Mouse (Mus musculus): ENCODE measurements around the gene Sh3pxd2a.

DNA sequence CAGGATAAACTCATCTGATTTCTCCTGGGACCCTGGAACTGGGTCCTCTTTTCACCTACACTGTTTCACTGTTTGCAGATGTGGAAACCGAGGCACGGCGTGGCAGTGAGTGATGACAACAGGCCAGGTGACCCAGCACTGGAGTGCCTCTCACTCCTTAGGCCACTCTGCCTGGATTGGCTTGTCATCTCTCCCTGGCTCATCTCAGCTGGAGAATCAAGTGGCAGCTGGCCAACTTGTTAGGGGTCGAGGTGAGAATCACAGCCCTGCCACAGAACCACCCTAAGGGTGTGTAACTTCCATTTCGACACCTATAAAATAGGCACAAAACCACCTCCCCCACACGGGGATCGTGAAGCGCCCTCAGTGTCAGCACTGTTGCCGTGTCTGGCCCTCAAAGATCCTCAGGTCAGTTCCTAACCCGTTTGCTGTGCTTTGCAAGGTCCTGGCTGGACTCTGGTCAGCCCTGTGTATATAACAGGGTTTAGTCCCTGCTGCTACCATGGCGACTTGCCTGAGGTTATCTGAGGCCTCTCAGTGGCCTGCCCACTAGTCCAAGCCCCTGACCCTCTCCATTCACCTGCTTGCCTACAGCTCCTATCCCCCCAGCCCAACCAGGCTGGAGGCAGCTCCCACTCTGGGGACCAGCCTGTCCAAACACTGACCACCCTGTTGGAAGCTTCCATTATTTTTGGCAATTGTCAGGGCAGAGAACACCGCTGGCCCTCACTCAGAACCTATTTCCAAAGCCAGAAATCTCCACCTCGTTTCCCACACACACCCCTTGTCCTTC lies 6.3 kb downstream of the Sh3pxd2a start:
- TF ChIP-seq POLR2A (IDR thresholded peaks at IDR 0.05; ENCODE audit: control insufficient read depth in 1 of 2, insufficient read depth in 1 of 2, low read depth in 1 of 2, low read length in 2 of 2, poor library complexity in 1 of 2) (no peak), USF1 (IDR thresholded peaks at IDR 0.05; ENCODE audit: low read depth, low read length) (no peak), POLR2AphosphoS5 (IDR thresholded peaks at IDR 0.05; ENCODE audit: borderline replicate concordance, low read depth, low read length) (no peak), CTCF (IDR thresholded peaks at IDR 0.05 in 2 of 3, conservative IDR thresholded peaks at IDR 0.05 in 1 of 3; ENCODE audit: control insufficient read depth in 1 of 3, insufficient read depth in 1 of 3, low read depth in 2 of 3, low read length in 3 of 3, poor library complexity in 1 of 3, severe bottlenecking in 1 of 3) (no peak), RAD21 (IDR thresholded peaks at IDR 0.05; ENCODE audit: low read depth, low read length) (no peak), GATA1 (IDR thresholded peaks at IDR 0.05; ENCODE audit: low read depth, low read length) (no peak), MXI1 (IDR thresholded peaks at IDR 0.05; ENCODE audit: low read depth, low read length) (no peak), E2F4 (IDR thresholded peaks at IDR 0.05; ENCODE audit: borderline replicate concordance, low read depth, low read length) (no peak), EP300 (IDR thresholded peaks at IDR 0.05; ENCODE audit: low read depth in 1 of 2, low read length in 2 of 2) (no peak), MYC (IDR thresholded peaks at IDR 0.05; ENCODE audit: low read depth, low read length) (no peak), TAL1 (IDR thresholded peaks at IDR 0.05; ENCODE audit: low read length) (no peak), ZNF384 (IDR thresholded peaks at IDR 0.05; ENCODE audit: low read depth, low read length) (no peak), TBP (IDR thresholded peaks at IDR 0.05; ENCODE audit: low read depth, low read length) (no peak), MAX (IDR thresholded peaks at IDR 0.05; ENCODE audit: low read length) (no peak)
